ENCODE assay signal across 27 mouse cellular contexts in the genomic region with DNA sequence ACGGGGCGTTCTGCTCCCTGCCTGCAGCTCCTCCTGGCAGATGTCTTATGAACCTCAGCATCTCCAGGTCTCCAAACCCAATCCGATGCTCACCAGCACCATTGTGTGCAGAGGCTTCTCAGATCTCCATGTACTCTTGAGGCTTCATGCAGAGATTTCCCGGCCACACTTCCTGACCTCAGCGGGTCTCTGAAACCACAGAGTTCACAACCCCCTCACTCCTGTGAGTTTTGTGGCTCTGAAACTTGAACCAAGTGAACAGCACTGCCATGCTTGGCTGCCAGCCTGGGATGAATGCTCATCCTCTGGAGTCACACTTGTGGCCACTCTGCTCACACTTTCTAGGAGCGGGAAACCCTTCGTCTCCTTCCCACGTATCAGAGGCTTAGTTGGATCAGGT. TPM values are rescaled to one million over a fixed set of nuclear protein-coding genes. Genes with fewer than 3 reads are reported as not detected.
"Had no signal": no experiment of that assay in that cellular context is flagged by ENCODE, and none has a peak within 500 bp of the region (broad histone marks: within the 10 kb centered on the region; RNA-seq: fewer than 3 reads in every experiment).

No protein-coding gene starts in this region.

- H3K9ac ChIP-seq: limb, embryonic 12.5 days; limb, embryonic 15.5 days; liver, embryonic 14.5 days; liver, postnatal 0 days; lung, embryonic 14.5 days; midbrain, embryonic 15.5 days; neural tube, embryonic 13.5 days; stomach, embryonic 15.5 days had no signal

- H3K4me3 ChIP-seq: limb, embryonic 12.5 days; limb, embryonic 15.5 days; megakaryocyte, embryonic 14.5 days; midbrain, embryonic 15.5 days; neural tube, embryonic 13.5 days; stomach, embryonic 15.5 days had no signal

- H3K27me3 ChIP-seq: limb, embryonic 12.5 days; limb, embryonic 15.5 days; midbrain, embryonic 15.5 days; neural tube, embryonic 13.5 days; stomach, embryonic 15.5 days had no signal

- ATAC-seq: liver, postnatal 0 days; lung, postnatal 0 days; midbrain, embryonic 15.5 days had no signal

- H3K36me3 ChIP-seq: limb, embryonic 12.5 days; limb, embryonic 15.5 days; midbrain, embryonic 15.5 days; neural tube, embryonic 13.5 days; stomach, embryonic 15.5 days had no signal

- DNase-seq: kidney, postnatal 14 days; kidney, postnatal 4 days; left cerebral cortex, postnatal 4 days; liver, postnatal 0 days; lung, embryonic 14.5 days; retina, postnatal 1 day; right cerebral cortex, postnatal 25 days; spleen, adult 18-20 months; thymus, postnatal 25 days had no signal

- H3K4me1 ChIP-seq: limb, embryonic 12.5 days; limb, embryonic 15.5 days; midbrain, embryonic 15.5 days; neural tube, embryonic 13.5 days; stomach, embryonic 15.5 days had no signal

- H3K9me3 ChIP-seq: limb, embryonic 12.5 days; limb, embryonic 15.5 days; midbrain, embryonic 15.5 days; neural tube, embryonic 13.5 days; stomach, embryonic 15.5 days had no signal

- H3K27ac ChIP-seq: limb, embryonic 12.5 days; limb, embryonic 15.5 days; liver, embryonic 14.5 days; macrophage; midbrain, embryonic 15.5 days; neural tube, embryonic 13.5 days; stomach, embryonic 15.5 days had no signal

- H3K4me2 ChIP-seq: limb, embryonic 12.5 days; limb, embryonic 15.5 days; liver, embryonic 11.5 days; lung, embryonic 14.5 days; midbrain, embryonic 11.5 days; midbrain, embryonic 15.5 days; neural tube, embryonic 13.5 days; stomach, embryonic 15.5 days had no signal

RNA-seq across cellular contexts. Expression of gene Fam71a, which starts 23.6 kb away (rescaled TPM):
- total RNA-seq: layer of hippocampus, adult 18-20 months; layer of hippocampus, postnatal 14 days; left cerebral cortex, adult 8-10 months; left cerebral cortex, postnatal 14 days; left cerebral cortex, postnatal 4 days had no signal
- polyA plus RNA-seq: kidney, embryonic 16.5 days; limb, embryonic 12.5 days; limb, embryonic 15.5 days; liver, embryonic 11.5 days; liver, embryonic 14.5 days; liver, postnatal 0 days; lung, embryonic 14.5 days; lung, postnatal 0 days; macrophage; midbrain, embryonic 11.5 days; midbrain, embryonic 15.5 days; neural tube, embryonic 13.5 days; stomach, embryonic 15.5 days; thymus, postnatal 0 days; urinary bladder, adult 2 months had no signal

RNA-seq across cellular contexts. Expression of gene Batf3, which starts 43.3 kb away (rescaled TPM):
- total RNA-seq: layer of hippocampus, postnatal 14 days had no signal
